Mouse (Mus musculus): ENCODE measurements around the gene Pi4kb. TPM values are rescaled to one million over a fixed set of nuclear protein-coding genes. Genes with fewer than 3 reads are reported as not detected.
"Not testable (repeated sequence)": the region's sequence is repeated elsewhere in the genome, so short reads cannot be mapped to it uniquely, and the experiment has no call there.

Gene Pi4kb
- polyA plus RNA-seq, 1 experiment from 2014 or later: 11.6 TPM

DNA sequence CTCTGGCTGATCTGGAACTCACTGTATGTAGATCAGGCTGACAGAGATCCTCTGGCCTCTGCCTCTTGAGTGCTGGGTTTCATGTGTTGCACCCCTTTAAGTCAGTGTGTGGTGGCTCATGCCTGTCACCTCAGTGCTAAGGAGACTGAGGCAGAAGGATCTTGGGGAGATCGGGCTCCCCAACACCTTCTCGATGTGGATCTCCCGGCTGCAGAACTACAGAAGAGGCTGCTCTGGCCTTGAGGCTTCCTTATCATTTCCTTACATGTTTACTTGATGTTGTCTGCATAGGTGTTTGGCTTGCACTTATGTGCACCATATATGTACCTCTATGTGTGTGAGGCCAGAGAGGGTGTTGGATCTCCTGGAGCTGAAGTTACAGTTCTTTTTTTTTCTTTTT, 40.0 kb upstream of the Pi4kb start:
- peak overlapping the region; percentile 17; the same call in 1 of the 2 replicates for H3K4me2 ChIP-seq (ENCODE audit: low read depth, low read length)
- H3K4me1 ChIP-seq (ENCODE audit: control insufficient read depth, low read depth, low read length): peaks cover 38% of the 10 kb centered on the region
- H3K36me3 ChIP-seq (ENCODE audit: control insufficient read depth, insufficient read depth); ATAC-seq (ENCODE audit: low read depth); H3K9me3 ChIP-seq (replicated peaks; ENCODE audit: control insufficient read depth, low read length); H3K4me3 ChIP-seq (ENCODE audit: low read depth, low read length); H3K9ac ChIP-seq (ENCODE audit: low read depth, low read length); H3K27ac ChIP-seq (ENCODE audit: low read length); H3K27me3 ChIP-seq (ENCODE audit: control insufficient read depth, insufficient read depth, low read depth, low read length): not testable (repeated sequence)
- WGBS (ENCODE audit: insufficient replicate concordance): 27% methylated on average over 3 of the region's 3 CpGs

DNA sequence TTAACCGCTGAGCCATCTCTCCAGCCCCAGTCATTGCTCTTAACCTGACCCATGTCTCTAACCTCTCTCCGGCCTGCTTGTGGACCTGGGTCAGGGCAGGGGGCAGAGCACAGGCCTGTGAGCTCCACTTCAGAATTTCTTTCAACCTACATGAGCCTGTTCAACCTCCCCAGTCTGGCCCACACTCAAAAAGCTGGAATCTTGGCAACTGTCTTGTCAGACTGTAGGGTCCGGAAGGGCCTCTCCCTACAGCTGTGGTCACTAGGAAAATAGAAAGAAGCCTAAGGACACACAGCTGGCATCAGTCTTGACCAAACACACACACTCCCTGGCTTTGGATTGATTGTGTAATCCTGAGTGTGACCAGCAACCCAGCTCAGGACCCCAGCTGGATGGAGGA, 39.2 kb upstream of the Pi4kb start:
- not testable (repeated sequence) for H3K9me3 ChIP-seq (replicated peaks; ENCODE audit: control insufficient read depth, low read length); H3K36me3 ChIP-seq (ENCODE audit: control insufficient read depth, insufficient read depth); ATAC-seq (ENCODE audit: low read depth); H3K27me3 ChIP-seq (ENCODE audit: control insufficient read depth, insufficient read depth, low read depth, low read length); H3K4me3 ChIP-seq (ENCODE audit: low read depth, low read length); H3K9ac ChIP-seq (ENCODE audit: low read depth, low read length)
- H3K27ac ChIP-seq (ENCODE audit: low read length): peak overlapping the region; percentile 50; the same call in 1 of the 2 replicates
- H3K4me1 ChIP-seq (ENCODE audit: control insufficient read depth, low read depth, low read length): peaks cover 38% of the 10 kb centered on the region
- WGBS (ENCODE audit: insufficient replicate concordance): 73% methylated on average over 3 of the region's 3 CpGs
- peak overlapping the region; percentile 24; the same call in 1 of the 2 replicates for H3K4me2 ChIP-seq (ENCODE audit: low read depth, low read length)

DNA sequence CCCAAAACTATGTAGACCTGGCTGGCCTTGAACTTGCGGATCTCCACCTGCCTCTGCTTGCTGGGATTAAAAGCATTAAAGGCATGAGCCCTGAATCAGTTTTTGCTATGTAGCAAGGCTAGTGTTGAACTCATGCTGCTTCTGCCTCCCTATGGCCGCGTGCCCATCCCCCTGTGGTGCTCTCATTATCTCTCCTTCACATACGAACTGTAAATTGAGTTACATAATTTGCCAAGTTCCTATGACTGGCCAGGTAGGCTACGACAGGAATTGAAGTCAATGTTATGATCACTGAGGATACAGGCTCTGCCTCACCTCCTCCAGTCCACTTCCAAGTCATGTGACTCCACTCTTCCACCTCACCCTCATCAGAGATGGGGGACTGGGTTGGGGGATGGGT, 38.4 kb upstream of the Pi4kb start:
- not testable (repeated sequence) for ATAC-seq (ENCODE audit: low read depth); H3K9ac ChIP-seq (ENCODE audit: low read depth, low read length); H3K27me3 ChIP-seq (ENCODE audit: control insufficient read depth, insufficient read depth, low read depth, low read length); H3K36me3 ChIP-seq (ENCODE audit: control insufficient read depth, insufficient read depth); H3K4me2 ChIP-seq (ENCODE audit: low read depth, low read length); H3K27ac ChIP-seq (ENCODE audit: low read length); H3K4me3 ChIP-seq (ENCODE audit: low read depth, low read length); H3K9me3 ChIP-seq (replicated peaks; ENCODE audit: control insufficient read depth, low read length)
- 33% methylated on average over 5 of the region's 5 CpGs for WGBS (ENCODE audit: insufficient replicate concordance)
- H3K4me1 ChIP-seq (ENCODE audit: control insufficient read depth, low read depth, low read length): peaks cover 34% of the 10 kb centered on the region

DNA sequence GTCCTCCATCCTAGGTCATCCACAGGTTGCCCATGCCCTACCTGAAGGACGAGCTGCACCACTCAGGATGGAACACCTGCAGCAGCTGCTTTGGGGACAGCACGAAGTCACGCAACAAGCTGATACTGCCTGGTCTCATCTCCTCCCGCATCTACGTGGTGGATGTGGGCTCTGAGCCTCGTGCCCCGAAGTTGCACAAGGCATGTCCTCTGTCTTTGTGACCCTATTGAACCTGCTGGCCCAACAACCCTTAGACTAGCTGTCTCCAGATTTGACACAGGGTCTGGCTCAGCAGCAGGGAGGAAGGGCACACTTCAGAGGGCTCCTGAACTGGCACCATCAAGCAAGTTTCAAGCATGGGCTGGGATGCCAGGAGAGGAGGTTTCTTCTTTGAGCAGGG, 37.3 kb upstream of the Pi4kb start:
- WGBS (ENCODE audit: insufficient replicate concordance): 87% methylated on average over 6 of the region's 7 CpGs
- H3K36me3 ChIP-seq (ENCODE audit: control insufficient read depth, insufficient read depth); H3K4me2 ChIP-seq (ENCODE audit: low read depth, low read length); H3K9ac ChIP-seq (ENCODE audit: low read depth, low read length); H3K9me3 ChIP-seq (replicated peaks; ENCODE audit: control insufficient read depth, low read length); H3K4me3 ChIP-seq (ENCODE audit: low read depth, low read length); H3K27me3 ChIP-seq (ENCODE audit: control insufficient read depth, insufficient read depth, low read depth, low read length); ATAC-seq (ENCODE audit: low read depth); H3K27ac ChIP-seq (ENCODE audit: low read length): not testable (repeated sequence)
- H3K4me1 ChIP-seq (ENCODE audit: control insufficient read depth, low read depth, low read length): peaks cover 32% of the 10 kb centered on the region

DNA sequence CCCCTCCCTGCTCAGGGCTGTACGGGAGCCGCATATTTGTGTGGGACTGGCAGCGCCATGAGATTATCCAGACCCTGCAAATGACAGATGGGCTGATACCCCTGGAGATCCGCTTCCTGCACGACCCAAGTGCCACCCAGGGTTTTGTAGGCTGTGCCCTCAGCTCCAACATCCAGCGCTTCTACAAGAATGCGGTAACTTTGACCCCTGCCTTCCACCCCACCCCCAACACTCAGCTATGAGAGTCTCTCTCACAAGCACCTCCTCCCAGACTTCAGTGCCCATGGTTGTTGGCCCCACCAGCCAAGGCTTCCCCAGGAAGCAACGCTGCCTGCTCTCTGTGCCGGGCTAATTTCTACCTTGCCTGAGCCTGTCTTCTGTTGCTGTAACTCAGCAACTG, 34.5 kb upstream of the Pi4kb start:
- not testable (repeated sequence) for H3K27me3 ChIP-seq (ENCODE audit: control insufficient read depth, insufficient read depth, low read depth, low read length); H3K4me2 ChIP-seq (ENCODE audit: low read depth, low read length); H3K9ac ChIP-seq (ENCODE audit: low read depth, low read length); H3K4me3 ChIP-seq (ENCODE audit: low read depth, low read length); ATAC-seq (ENCODE audit: low read depth); H3K27ac ChIP-seq (ENCODE audit: low read length); H3K36me3 ChIP-seq (ENCODE audit: control insufficient read depth, insufficient read depth); H3K9me3 ChIP-seq (replicated peaks; ENCODE audit: control insufficient read depth, low read length)
- H3K4me1 ChIP-seq (ENCODE audit: control insufficient read depth, low read depth, low read length): peaks cover 28% of the 10 kb centered on the region
- WGBS (ENCODE audit: insufficient replicate concordance): 53% methylated on average over 9 of the region's 9 CpGs

DNA sequence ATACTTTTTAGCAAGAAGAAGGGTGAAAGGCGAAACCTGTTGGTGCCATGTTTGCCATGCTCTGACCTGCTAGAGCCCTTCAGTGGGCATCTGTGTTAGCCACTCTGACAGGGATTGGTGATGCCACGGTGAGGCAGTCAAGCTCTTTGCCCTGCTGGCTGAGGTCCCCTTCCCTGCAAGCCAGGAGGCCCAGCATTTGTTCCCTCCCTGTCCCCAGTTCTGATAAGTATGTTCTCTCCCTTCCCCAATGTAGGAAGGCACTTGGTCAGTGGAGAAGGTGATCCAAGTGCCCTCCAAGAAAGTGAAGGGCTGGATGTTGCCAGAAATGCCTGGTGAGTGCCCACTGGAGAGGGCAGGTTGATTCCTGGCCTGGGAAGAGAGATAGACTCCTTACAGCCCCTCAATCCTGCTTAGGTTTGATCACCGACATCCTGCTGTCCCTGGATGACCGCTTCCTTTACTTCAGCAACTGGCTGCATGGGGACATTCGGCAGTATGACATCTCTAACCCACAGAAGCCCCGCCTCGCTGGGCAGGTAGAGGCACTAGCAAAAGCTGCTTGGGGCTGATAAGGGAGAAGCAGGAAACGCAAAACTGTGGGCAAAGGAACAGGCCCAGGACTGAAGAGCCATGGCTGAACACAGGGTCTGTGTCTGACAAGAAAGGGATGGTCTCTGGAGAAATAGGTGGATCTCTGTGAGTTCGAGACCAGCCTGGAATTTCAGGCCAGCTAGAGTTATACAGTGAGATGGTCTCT, 32.1 kb upstream of the Pi4kb start:
- not testable (repeated sequence) for H3K9me3 ChIP-seq (replicated peaks; ENCODE audit: control insufficient read depth, low read length); H3K36me3 ChIP-seq (ENCODE audit: control insufficient read depth, insufficient read depth); H3K9ac ChIP-seq (ENCODE audit: low read depth, low read length); H3K27me3 ChIP-seq (ENCODE audit: control insufficient read depth, insufficient read depth, low read depth, low read length); H3K4me3 ChIP-seq (ENCODE audit: low read depth, low read length)
- Histone ChIP-seq H3K4me1 (ENCODE audit: control insufficient read depth, low read depth, low read length) (peaks cover 16% of the 10 kb centered on the region), H3K4me2 (ENCODE audit: low read depth, low read length) (peak overlapping the region; percentile 30; the same call in 1 of the 2 replicates), H3K27ac (ENCODE audit: low read length) (peak overlapping the region; percentile 80)
- WGBS (ENCODE audit: insufficient replicate concordance): 31% methylated on average over 9 of the region's 9 CpGs
- ATAC-seq (ENCODE audit: low read depth): peak; percentile 97

DNA sequence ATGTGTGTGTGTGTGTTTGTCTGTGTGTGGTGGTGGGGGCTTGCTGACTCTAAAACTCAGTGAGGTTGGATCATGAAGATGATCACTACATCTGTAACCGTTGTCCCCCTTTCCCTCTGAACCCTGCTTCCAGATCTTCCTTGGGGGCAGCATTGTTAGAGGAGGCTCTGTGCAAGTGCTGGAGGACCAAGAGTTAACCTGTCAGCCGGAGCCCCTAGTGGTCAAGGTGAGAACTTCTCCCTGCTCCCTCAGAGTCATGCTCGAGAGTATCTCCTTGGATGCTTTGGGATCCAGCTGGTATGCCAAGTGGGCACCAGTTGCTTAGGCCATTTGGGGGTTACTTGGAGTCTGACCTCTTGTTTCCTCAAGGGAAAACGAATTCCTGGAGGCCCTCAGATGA, 30.8 kb upstream of the Pi4kb start:
- 16% methylated on average over 4 of the region's 4 CpGs for WGBS (ENCODE audit: insufficient replicate concordance)
- not testable (repeated sequence) for H3K9me3 ChIP-seq (replicated peaks; ENCODE audit: control insufficient read depth, low read length); H3K27me3 ChIP-seq (ENCODE audit: control insufficient read depth, insufficient read depth, low read depth, low read length); H3K4me3 ChIP-seq (ENCODE audit: low read depth, low read length); H3K9ac ChIP-seq (ENCODE audit: low read depth, low read length); H3K27ac ChIP-seq (ENCODE audit: low read length); H3K36me3 ChIP-seq (ENCODE audit: control insufficient read depth, insufficient read depth); H3K4me2 ChIP-seq (ENCODE audit: low read depth, low read length)
- peaks cover 16% of the 10 kb centered on the region for H3K4me1 ChIP-seq (ENCODE audit: control insufficient read depth, low read depth, low read length)
- peak; percentile 28; the same call in 1 of the 2 replicates for ATAC-seq (ENCODE audit: low read depth)

DNA sequence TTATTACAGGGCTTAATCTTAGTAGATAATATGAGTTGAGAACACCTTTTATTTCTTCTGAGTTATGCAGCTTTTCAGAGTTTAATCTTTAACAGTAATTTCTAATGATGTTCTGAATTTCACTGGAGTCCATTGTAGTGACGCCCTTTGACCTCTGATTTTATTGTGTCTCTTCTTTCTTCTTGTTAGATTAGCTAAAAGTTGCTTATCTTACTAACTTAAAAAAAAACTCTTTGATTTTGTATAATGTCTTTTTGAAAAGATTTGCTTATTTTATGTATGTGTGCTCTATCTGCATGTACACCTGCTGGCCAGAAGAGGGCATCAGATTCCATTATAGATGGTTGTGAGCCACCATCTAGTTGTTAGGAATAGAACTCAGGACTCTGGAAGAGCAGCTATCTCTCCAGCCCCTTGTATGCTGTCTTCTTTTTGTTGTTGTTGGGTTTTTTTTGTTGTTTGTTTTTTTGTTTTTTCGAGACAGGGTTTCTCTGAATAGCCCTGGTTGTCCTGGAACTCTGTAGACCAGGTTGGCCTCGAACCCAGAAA, 26.4 kb upstream of the Pi4kb start:
- Histone ChIP-seq H3K9me3 (replicated peaks; ENCODE audit: control insufficient read depth, low read length) (no peaks in the 10 kb centered on the region), H3K27ac (ENCODE audit: low read length) (no peak overlapping the region), H3K9ac (ENCODE audit: low read depth, low read length) (no peak overlapping the region), H3K27me3 (ENCODE audit: control insufficient read depth, insufficient read depth, low read depth, low read length) (no peaks in the 10 kb centered on the region), H3K36me3 (ENCODE audit: control insufficient read depth, insufficient read depth) (no peaks in the 10 kb centered on the region), H3K4me2 (ENCODE audit: low read depth, low read length) (no peak overlapping the region), H3K4me1 (ENCODE audit: control insufficient read depth, low read depth, low read length) (peaks cover 11% of the 10 kb centered on the region), H3K4me3 (ENCODE audit: low read depth, low read length) (no peak overlapping the region)
- no peak for ATAC-seq (ENCODE audit: low read depth)
- WGBS (ENCODE audit: insufficient replicate concordance): 53% methylated on average over 3 of the region's 3 CpGs

DNA sequence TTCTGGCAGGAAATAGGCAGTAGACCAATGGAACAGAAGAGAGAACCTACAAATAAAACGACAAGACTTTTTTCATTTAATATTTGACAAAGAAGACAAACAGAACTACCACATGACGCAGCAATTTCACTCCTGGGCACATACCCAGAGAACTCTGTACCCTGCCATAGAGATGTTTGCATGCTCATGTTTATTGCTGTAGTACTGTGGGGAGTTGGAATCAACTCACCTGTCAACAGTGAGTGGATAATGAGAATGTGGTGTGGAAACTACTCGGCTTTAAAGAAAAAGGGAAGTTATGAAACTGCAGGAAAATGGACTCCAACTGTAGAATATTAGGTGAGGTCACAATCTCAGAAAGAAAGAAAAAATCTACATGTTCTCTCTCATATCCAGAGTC, 24.9 kb upstream of the Pi4kb start:
- Histone ChIP-seq H3K27me3 (ENCODE audit: control insufficient read depth, insufficient read depth, low read depth, low read length) (no peaks in the 10 kb centered on the region), H3K36me3 (ENCODE audit: control insufficient read depth, insufficient read depth) (no peaks in the 10 kb centered on the region), H3K4me1 (ENCODE audit: control insufficient read depth, low read depth, low read length) (peaks cover 10% of the 10 kb centered on the region), H3K4me3 (ENCODE audit: low read depth, low read length) (no peak overlapping the region), H3K9me3 (replicated peaks; ENCODE audit: control insufficient read depth, low read length) (no peaks in the 10 kb centered on the region), H3K27ac (ENCODE audit: low read length) (peak overlapping the region; percentile 44; the same call in 1 of the 2 replicates), H3K9ac (ENCODE audit: low read depth, low read length) (no peak overlapping the region), H3K4me2 (ENCODE audit: low read depth, low read length) (no peak overlapping the region)
- WGBS (ENCODE audit: insufficient replicate concordance): 36% methylated on average over 3 of the region's 3 CpGs
- ATAC-seq (ENCODE audit: low read depth): no peak; the same call in 1 of the 2 replicates

Data from liver, embryonic 16.5 days (tissue).